Mouse (Mus musculus): Measurements from ENCODE around the gene Rassf10.

Rassf10 gene

GRCm38 (mm10) chr7:113003565-113004255, 49.9 kb downstream of the Rassf10 start:
- no peaks in the 10 kb centered on the region; the same call in 1 of the 2 replicates for H3K36me3 ChIP-seq (ENCODE audit: control insufficient read depth, insufficient read depth, low read length, poor library complexity, severe bottlenecking)
- no peaks in the 10 kb centered on the region for H3K27me3 ChIP-seq (ENCODE audit: control insufficient read depth, insufficient read depth, low read length, poor library complexity, severe bottlenecking)
- no peak for DNase-seq (ENCODE audit: low read depth, low spot score)

- H3K36me3 ChIP-seq (ENCODE audit: control insufficient read depth, insufficient read depth, low read length, poor library complexity, severe bottlenecking): no peaks in the 10 kb centered on the region; the same call in 1 of the 2 replicates
- DNase-seq (ENCODE audit: low read depth, low spot score): no peak
Measured at GRCm38 (mm10) chr7:113005726-113006125, 52.0 kb downstream of the Rassf10 start.

More at GRCm38 (mm10) chr7:113005726-113006125, 52.0 kb downstream of the Rassf10 start:
- no peaks in the 10 kb centered on the region for H3K27me3 ChIP-seq (ENCODE audit: control insufficient read depth, insufficient read depth, low read length, poor library complexity, severe bottlenecking)

Measured in splenic B cell, adult 2 months (primary cell).